Comparison of ENCODE assay signal across 13 mouse cellular contexts in the genomic region with DNA sequence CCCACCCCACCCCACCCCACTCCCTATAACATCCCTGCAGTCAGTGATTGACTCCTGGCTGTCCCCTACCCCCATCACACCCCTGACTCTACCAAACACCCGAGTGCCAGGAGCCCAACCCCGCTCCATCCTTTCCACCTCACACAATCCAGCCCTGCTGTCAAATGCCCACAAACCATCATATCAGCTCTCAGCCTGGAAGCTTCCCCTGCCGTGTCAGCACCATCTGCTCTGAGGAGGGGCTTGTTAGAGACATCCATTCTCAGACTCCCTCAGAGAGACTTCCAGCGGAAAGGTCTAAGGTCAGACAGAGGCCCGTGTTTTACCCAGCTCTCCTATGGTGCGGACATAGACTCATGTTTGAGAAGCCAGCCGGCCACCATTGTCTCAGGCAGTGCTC. TPM values are rescaled to one million over a fixed set of nuclear protein-coding genes. Genes with fewer than 3 reads are reported as not detected.
DNase-seq lines count a peak whose midpoint lies in the region; ATAC-seq lines count a peak whose summit lies in the region.
"Had no signal": no experiment of that assay in that cellular context is flagged by ENCODE, and none has a peak within 500 bp of the region (broad histone marks: within the 10 kb centered on the region; RNA-seq: fewer than 3 reads in every experiment).

No protein-coding gene starts in this region.

- no peak overlapping the region for H3K27ac ChIP-seq in kidney, embryonic 14.5 days (ENCODE audit: low read depth, low read length)
- H3K27ac ChIP-seq in neural tube, embryonic 15.5 days (replicated peaks) = no peak overlapping the region
- H3K27ac ChIP-seq: limb, embryonic 15.5 days; midbrain, embryonic 13.5 days had no signal

- peaks cover 12% of the 10 kb centered on the region; the same call in 1 of the 2 replicates for H3K4me1 ChIP-seq in kidney, embryonic 14.5 days (ENCODE audit: control insufficient read depth, insufficient read depth, low read length)
- H3K4me1 ChIP-seq in neural tube, embryonic 15.5 days = no peaks in the 10 kb centered on the region
- H3K4me1 ChIP-seq: limb, embryonic 15.5 days; midbrain, embryonic 13.5 days had no signal

- H3K27me3 ChIP-seq in kidney, embryonic 14.5 days (ENCODE audit: control insufficient read depth, insufficient read depth, low read length) = no peaks in the 10 kb centered on the region
- H3K27me3 ChIP-seq in neural tube, embryonic 15.5 days (replicated peaks) = no peaks in the 10 kb centered on the region
- H3K27me3 ChIP-seq: limb, embryonic 15.5 days; midbrain, embryonic 13.5 days had no signal

- WGBS in kidney, embryonic 14.5 days = 25% methylated on average over 7 of the region's 7 CpGs
- 35% methylated on average over 7 of the region's 7 CpGs for WGBS in neural tube, embryonic 15.5 days

- no peaks in the 10 kb centered on the region for H3K36me3 ChIP-seq in kidney, embryonic 14.5 days (ENCODE audit: control insufficient read depth, insufficient read depth, low read length)
- no peaks in the 10 kb centered on the region for H3K36me3 ChIP-seq in neural tube, embryonic 15.5 days
- H3K36me3 ChIP-seq: G1E; limb, embryonic 15.5 days; midbrain, embryonic 13.5 days had no signal

- no peak overlapping the region for H3K4me3 ChIP-seq in kidney, embryonic 14.5 days (ENCODE audit: low read length)
- no peak overlapping the region for H3K4me3 ChIP-seq in neural tube, embryonic 15.5 days (replicated peaks)
- H3K4me3 ChIP-seq: limb, embryonic 15.5 days; midbrain, embryonic 13.5 days had no signal

- H3K9ac ChIP-seq in kidney, embryonic 14.5 days (ENCODE audit: low read depth, low read length) = no peak overlapping the region
- H3K9ac ChIP-seq in neural tube, embryonic 15.5 days (replicated peaks) = no peak overlapping the region
- H3K9ac ChIP-seq: limb, embryonic 15.5 days; midbrain, embryonic 13.5 days had no signal

- peak; percentile 19 to 28 for DNase-seq in cerebellum, postnatal 10 days
- no peak for DNase-seq in cerebellum, adult 11 months
- no peak for DNase-seq in kidney, adult 11 months
- DNase-seq in neural tube, embryonic 10.5 days (ENCODE audit: extremely low spot score, low spot score) = peak; percentile 54
- DNase-seq in yolk sac, embryonic 10.5 days (ENCODE audit: low spot score) = peak; percentile 61
- no peak for DNase-seq in adrenal gland, adult 18-20 months (ENCODE audit: low spot score in 2 of 2)
- DNase-seq: cerebellum, postnatal 36 days; thymus, postnatal 36 days had no signal

- H3K9me3 ChIP-seq in kidney, embryonic 14.5 days (ENCODE audit: control insufficient read depth, low read length) = no peaks in the 10 kb centered on the region
- no peaks in the 10 kb centered on the region for H3K9me3 ChIP-seq in neural tube, embryonic 15.5 days (replicated peaks)
- H3K9me3 ChIP-seq: G1E; limb, embryonic 15.5 days; midbrain, embryonic 13.5 days had no signal

- H3K4me2 ChIP-seq in kidney, embryonic 14.5 days (replicated peaks; ENCODE audit: low read depth, low read length) = no peak overlapping the region
- no peak overlapping the region for H3K4me2 ChIP-seq in neural tube, embryonic 15.5 days
- H3K4me2 ChIP-seq: limb, embryonic 15.5 days; midbrain, embryonic 13.5 days had no signal

- peak; percentile 32; the same call in 1 of the 2 replicates for ATAC-seq in kidney, embryonic 14.5 days (ENCODE audit: low FRiP score, low TSS enrichment)
- ATAC-seq in neural tube, embryonic 15.5 days (ENCODE audit: low FRiP score) = no peak
- ATAC-seq: midbrain, embryonic 13.5 days had no signal

RNA-seq across cellular contexts. Expression of gene Tjp2, which starts 11.5 kb away (rescaled TPM):
- 18.3 and 34.9 TPM in 2 replicates for polyA plus RNA-seq in kidney, embryonic 14.5 days (2014; fragmentation: Nextera tagmentation; extraction: Ambion mirVana)
- polyA plus RNA-seq in neural tube, embryonic 15.5 days (2015; fragmentation: Nextera tagmentation; extraction: Ambion mirVana) = 10.1 and 15.3 TPM in 2 replicates
- 10 to 100 TPM in 1 of 2 experiments, 1 to 10 TPM in 1; 6.3 to 10.5 TPM for total RNA-seq in adrenal gland, adult 18-20 months (2021)

Comparison
In these comparisons a context has a peak if more than half of its experiments do, and no peak if none do; other contexts are left out.
1. DNase-seq: peak in cerebellum, postnatal 10 days (2 of 2), neural tube, embryonic 10.5 days (single experiment) and yolk sac, embryonic 10.5 days (single experiment); none in cerebellum, adult 11 months (single experiment), kidney, adult 11 months (single experiment) and adrenal gland, adult 18-20 months (0 of 2).